Mouse (Mus musculus): Measurements from ENCODE around the gene Pf4.
A peak's percentile ranks its signal among the peaks of the same experiment; 100 is the strongest.

DNA sequence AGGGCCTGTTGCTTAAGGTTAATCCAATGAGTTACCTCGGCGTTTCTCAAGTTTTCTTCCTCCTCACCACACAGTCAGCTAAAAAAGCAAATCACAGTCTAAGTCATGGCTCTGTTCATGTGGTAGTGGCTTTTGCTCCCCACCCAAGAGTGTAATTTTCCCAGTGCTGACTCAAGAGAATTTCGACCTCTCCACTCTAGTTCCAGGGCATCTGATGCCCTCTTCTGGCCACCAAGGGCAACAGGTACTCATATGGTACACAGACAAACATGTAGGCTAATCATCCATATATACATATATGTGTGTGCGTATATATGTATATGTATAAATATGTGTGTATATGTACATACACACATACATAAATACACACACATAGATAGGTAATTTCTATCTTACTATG, 15.9 kb downstream of the Pf4 start:
- TF ChIP-seq CTCF (IDR thresholded peaks at IDR 0.05), result peak; percentile 56
- no peak for TF ChIP-seq EP300 (IDR thresholded peaks at IDR 0.05)

Measured in lung, postnatal 0 days (tissue).